Mouse (Mus musculus) lung, adult 2 months (tissue): Measurements from ENCODE around the gene Thy1.

Experiments
- CTCF ChIP-seq: fragments of 200-500 bp; IDR thresholded peaks from 2 replicates; pipeline ENCODE4 v1.5.1; 2011; ENCODE audit warnings: mild to moderate bottlenecking, low read length, control low read depth; ENCODE audit not compliant: insufficient read depth
- POLR2A ChIP-seq: fragments of 200-500 bp; IDR thresholded peaks from 2 replicates; pipeline ENCODE4 v1.6.1; 2011; ENCODE audit warnings: low read depth, mild to moderate bottlenecking, control low read depth, low read length, borderline replicate concordance; ENCODE audit errors: extremely low read depth

DNA sequence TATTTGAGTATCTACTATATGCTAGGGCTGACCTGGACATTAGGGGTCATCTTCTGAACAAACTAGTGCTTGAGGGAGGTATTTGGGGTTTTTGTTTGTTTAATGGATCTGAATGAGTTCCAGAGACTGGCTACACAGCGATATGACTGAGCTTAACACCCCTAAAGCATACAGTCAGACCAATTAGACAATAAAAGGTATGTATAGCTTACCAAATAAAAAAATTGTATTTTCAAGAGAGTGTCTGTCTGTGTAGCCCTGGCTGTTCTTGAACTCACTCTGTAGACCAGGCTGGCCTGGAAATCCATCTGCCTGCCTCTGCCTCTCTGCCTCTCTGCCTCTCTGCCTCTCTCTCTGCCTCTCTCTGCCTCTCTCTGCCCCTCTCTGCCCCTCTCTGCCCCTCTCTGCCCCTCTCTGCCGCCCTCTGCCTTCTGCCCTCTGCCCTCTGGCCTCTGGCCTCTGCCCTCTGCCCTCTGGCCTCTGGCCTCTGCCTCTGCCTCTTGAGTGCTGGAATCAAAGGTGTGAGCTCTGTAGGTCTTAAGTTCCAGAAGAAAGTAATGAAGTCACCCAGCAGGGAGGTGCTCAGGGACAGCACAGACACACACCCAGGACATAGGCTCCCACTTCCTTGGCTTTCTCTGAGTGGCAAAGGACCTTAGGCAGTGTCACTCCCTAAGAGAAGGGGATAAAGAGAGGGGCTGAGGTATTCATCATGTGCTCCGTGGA, 2.1 kb downstream of the Thy1 start:
- TF ChIP-seq CTCF: no peak
- TF ChIP-seq POLR2A: no peak
